Mouse (Mus musculus) thymus, postnatal 25 days (tissue): ENCODE results near the gene Tspan7.

ENCODE experiments used
- DNase-seq: peaks from one replicate; pipeline ENCODE4 v3.0.0; 2022

Gene Tspan7

GRCm38 (mm10) chrX:10556899-10557298 is 71.9 kb downstream of the Tspan7 start:
- DNase-seq = no peak

GRCm38 (mm10) chrX:10557596-10557995 is 72.6 kb downstream of the Tspan7 start:
- DNase-seq = no peak

GRCm38 (mm10) chrX:10558625-10559024 is 73.7 kb downstream of the Tspan7 start:
- DNase-seq = no peak

GRCm38 (mm10) chrX:10565811-10566210 is 80.9 kb downstream of the Tspan7 start:
- no peak for DNase-seq

GRCm38 (mm10) chrX:10574523-10574922 is 89.6 kb downstream of the Tspan7 start:
- no peak for DNase-seq

- no peak for DNase-seq
Measured at GRCm38 (mm10) chrX:10575406-10575805, 90.4 kb downstream of the Tspan7 start.

- DNase-seq = no peak
Measured at GRCm38 (mm10) chrX:10576349-10576748, 91.4 kb downstream of the Tspan7 start.

- DNase-seq = peak; percentile 1
Measured at GRCm38 (mm10) chrX:10577356-10577755, 92.4 kb downstream of the Tspan7 start.

- DNase-seq = no peak
Measured at GRCm38 (mm10) chrX:10582731-10583130, 97.8 kb downstream of the Tspan7 start.

GRCm38 (mm10) chrX:10592244-10592643 is 107.3 kb downstream of the Tspan7 start:
- DNase-seq = peak; percentile 16

- DNase-seq = no peak
Measured at GRCm38 (mm10) chrX:10593561-10593960, 108.6 kb downstream of the Tspan7 start.

- DNase-seq = no peak
Measured at GRCm38 (mm10) chrX:10617119-10617518, 132.2 kb downstream of the Tspan7 start.

- DNase-seq = no peak
Measured at GRCm38 (mm10) chrX:10641062-10641461, 156.1 kb downstream of the Tspan7 start.
